Mouse (Mus musculus) heart, adult 11 months (tissue): ENCODE measurements at regions not wholly inside any gene's neighbourhood (a gene's known extent, or its start where the extent isn't known, plus 50 kb on each side); places are given as distances from the start of the nearest gene placed in this dataset.
A peak's percentile ranks its signal among the peaks of the same experiment; 100 is the strongest.

Experiments used
- DNase-seq: peaks from one replicate; pipeline ENCODE4 v3.0.0; 2022

DNA sequence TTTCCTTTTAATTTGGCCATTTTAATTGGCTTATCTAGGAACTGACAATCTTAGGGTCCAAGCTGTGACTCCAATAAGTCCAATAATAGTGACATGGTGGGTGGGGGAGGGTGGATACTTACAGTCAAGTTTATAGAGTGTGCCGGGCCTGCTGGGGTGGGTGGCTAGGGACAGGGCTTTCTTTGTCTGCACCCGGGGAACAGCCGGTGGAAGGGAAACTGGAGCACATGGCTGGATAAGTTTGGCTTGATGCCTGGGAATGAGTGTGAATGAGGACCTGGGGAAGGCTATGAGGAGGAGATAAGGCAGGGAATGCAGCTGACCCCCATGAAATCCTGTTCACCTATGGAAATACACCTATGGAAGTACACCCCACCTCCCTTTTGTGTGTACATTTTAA, 81.7 kb upstream of the Cers4 start:
- DNase-seq, result peak; percentile 61

DNA sequence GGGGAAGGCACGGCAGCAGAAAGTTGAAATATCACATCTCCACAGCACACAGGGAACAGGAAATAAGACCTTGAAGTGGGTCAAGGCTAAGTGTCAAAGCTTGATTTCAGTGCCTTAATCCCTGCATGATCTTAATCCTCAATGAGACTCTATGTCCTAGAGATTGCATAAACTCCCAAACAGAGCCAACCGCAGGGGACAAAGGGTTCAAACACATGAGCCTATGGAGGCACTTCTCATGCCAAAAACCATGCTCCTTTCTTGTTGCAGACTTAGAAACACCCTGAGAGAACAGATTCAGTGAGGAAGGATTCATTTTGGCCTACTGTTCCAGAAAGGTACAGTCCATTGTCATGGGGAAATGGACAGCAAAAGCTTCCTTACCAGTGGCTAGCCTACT, 81.0 kb upstream of the Cers4 start:
- DNase-seq, result no peak

DNA sequence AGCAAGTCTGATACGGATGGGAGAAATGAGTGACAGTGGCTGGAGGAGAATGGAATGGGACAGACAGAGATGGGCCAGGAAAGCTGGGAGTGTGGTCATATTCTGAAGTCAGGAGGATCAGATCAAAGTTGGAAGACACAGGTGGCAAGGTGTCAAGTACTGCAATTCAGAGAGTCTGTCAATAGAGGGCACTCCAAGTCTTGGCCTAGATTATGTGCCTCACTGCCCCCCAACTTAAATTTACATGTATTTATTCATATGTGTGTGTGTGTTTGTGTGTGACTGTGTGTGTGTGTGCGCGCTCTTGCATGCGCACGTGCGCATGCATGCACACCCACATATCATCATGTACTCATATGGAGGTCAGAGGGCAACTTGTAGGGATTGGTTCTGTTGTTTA, 79.6 kb upstream of the Cers4 start:
- DNase-seq, result peak; percentile 81

DNA sequence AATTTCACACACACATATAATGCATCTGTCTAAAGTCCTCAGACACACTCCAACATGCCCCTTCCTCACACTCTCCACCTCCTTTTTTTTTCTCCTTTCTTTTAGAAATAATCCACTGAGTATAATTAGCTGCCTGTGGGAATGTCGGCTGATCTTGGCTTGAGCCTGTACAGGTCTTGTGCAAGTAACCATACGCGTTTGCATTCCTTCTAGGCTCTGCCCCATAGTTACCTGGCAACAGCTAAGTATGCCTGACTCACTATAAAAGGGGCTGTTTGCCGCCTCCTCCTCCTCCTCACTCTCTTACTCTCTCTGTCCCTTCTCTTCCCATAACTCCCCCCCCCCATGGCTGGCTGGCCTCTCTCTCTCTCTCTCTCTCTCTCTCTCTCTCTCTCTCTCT, 79.1 kb upstream of the Cers4 start:
- peak; percentile 77 for DNase-seq

DNA sequence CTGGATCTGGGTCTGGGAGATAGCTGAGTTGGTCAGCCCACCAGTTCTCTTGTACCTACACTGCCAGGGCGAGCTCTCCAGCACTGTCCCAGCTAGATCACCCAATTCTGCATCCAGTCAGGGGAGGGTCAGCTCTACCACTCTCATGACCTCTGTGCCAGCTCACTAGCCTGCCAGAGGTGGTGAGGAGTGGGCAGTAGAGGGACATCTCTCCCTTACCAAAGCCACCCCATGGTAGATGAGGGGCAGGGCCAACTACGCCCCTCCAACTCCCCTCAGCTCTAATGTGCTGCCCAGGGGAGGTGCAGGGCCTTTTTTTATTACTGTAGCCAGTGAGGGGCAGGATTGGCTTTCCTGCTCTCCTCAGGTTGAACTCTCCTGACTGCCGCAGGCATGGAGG, 75.7 kb upstream of the Cers4 start:
- peak; percentile 75 for DNase-seq

DNA sequence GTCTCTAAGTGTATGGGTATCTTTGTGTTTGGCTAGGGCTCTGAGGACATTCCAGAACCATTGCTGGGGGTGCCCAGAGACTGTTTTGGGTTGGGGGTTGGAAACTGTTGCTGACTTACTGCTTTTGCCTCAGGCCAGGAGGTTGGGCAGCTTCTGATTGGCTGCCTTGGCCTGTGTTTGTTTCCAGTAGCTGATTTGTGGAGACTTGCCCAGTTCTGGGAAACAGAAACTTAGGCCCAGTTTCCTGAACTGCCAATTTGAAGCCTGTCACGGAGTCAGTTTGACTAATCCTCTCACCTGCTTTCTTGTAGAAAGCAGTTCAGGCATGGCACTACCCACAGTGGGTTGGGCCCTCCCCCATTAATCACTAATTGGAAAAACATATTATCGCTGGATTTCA, 59.7 kb upstream of the Cers4 start:
- no peak for DNase-seq

DNA sequence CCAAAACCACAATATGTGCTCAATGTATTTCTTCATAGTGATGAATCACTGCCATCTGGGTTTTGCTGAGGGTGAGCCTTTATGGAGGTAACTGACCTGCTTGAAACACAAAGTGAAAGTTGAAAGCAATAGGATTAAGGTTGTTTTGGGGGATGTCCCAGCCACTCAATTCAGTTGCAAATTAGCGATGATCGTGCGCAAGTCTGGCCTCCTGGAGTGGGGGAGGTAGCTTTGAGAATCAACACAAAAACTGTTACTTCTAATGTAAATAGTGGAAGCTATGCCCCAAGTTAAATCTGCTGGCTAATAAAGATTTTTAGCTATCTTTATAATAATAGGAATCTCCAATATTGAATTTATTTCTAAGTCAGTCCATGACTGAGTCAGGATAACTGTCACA, 56.3 kb upstream of the Cers4 start:
- no peak for DNase-seq
